In genomic region chr8:124763061-124763460, GRCm38 (mm10) we compare ENCODE assay signal across 28 mouse cellular contexts. TPM values are rescaled to one million over a fixed set of nuclear protein-coding genes. Genes with fewer than 3 reads are reported as not detected.
"Had no signal": no experiment of that assay in that cellular context is flagged by ENCODE, and none has a peak within 500 bp of the region (broad histone marks: within the 10 kb centered on the region; RNA-seq: fewer than 3 reads in every experiment).

No protein-coding gene starts in this region.

- H3K9me3 ChIP-seq: embryonic facial prominence, embryonic 10.5 days; embryonic facial prominence, embryonic 12.5 days; embryonic facial prominence, embryonic 13.5 days; embryonic facial prominence, embryonic 15.5 days; forebrain, embryonic 10.5 days; forebrain, embryonic 12.5 days; forebrain, embryonic 13.5 days; forebrain, embryonic 15.5 days had no signal

- H3K4me1 ChIP-seq: embryonic facial prominence, embryonic 12.5 days; embryonic facial prominence, embryonic 13.5 days; embryonic facial prominence, embryonic 15.5 days; forebrain, embryonic 10.5 days; forebrain, embryonic 12.5 days; forebrain, embryonic 13.5 days; forebrain, embryonic 15.5 days had no signal

- H3K27ac ChIP-seq: embryonic facial prominence, embryonic 10.5 days; embryonic facial prominence, embryonic 12.5 days; embryonic facial prominence, embryonic 13.5 days; embryonic facial prominence, embryonic 15.5 days; forebrain, embryonic 10.5 days; forebrain, embryonic 12.5 days; forebrain, embryonic 13.5 days; forebrain, embryonic 15.5 days; gastrocnemius, adult 2 months; heart, adult 2 months had no signal

- H3K4me3 ChIP-seq: embryonic facial prominence, embryonic 10.5 days; embryonic facial prominence, embryonic 12.5 days; embryonic facial prominence, embryonic 13.5 days; embryonic facial prominence, embryonic 15.5 days; erythroblast, embryonic 14.5 days; forebrain, embryonic 10.5 days; forebrain, embryonic 12.5 days; forebrain, embryonic 13.5 days; forebrain, embryonic 15.5 days; gastrocnemius, adult 2 months; heart, adult 2 months had no signal

- H3K4me2 ChIP-seq: embryonic facial prominence, embryonic 12.5 days; embryonic facial prominence, embryonic 13.5 days; embryonic facial prominence, embryonic 15.5 days; forebrain, embryonic 12.5 days; forebrain, embryonic 13.5 days; forebrain, embryonic 15.5 days had no signal

- DNase-seq: cerebellum, adult 8-10 months; cerebellum, adult 9-10 months; cerebellum, adult 9-11 months; cerebellum, postnatal 10 days; cerebellum, postnatal 14 days; cerebellum, postnatal 25 days; cerebellum, postnatal 36 days; embryo, embryonic 11 days; forebrain, postnatal 0 days; gastrocnemius, adult 2 months; gastrocnemius, postnatal 10 days; gastrocnemius, postnatal 14 days; gastrocnemius, postnatal 25 days; gastrocnemius, postnatal 36 days; heart, adult 11 months; heart, adult 18-20 months; heart, adult 2 months had no signal

- H3K36me3 ChIP-seq: embryonic facial prominence, embryonic 10.5 days; embryonic facial prominence, embryonic 12.5 days; embryonic facial prominence, embryonic 13.5 days; embryonic facial prominence, embryonic 15.5 days; forebrain, embryonic 10.5 days; forebrain, embryonic 12.5 days; forebrain, embryonic 15.5 days had no signal

- H3K9ac ChIP-seq: embryonic facial prominence, embryonic 12.5 days; embryonic facial prominence, embryonic 13.5 days; embryonic facial prominence, embryonic 15.5 days; forebrain, embryonic 12.5 days; forebrain, embryonic 13.5 days; forebrain, embryonic 15.5 days; forebrain, postnatal 0 days had no signal

- H3K27me3 ChIP-seq: embryonic facial prominence, embryonic 12.5 days; embryonic facial prominence, embryonic 13.5 days; embryonic facial prominence, embryonic 15.5 days; forebrain, embryonic 12.5 days; forebrain, embryonic 13.5 days; forebrain, embryonic 15.5 days had no signal

- ATAC-seq: forebrain, embryonic 13.5 days; forebrain, embryonic 14.5 days; forebrain, embryonic 15.5 days; forebrain, embryonic 16.5 days; forebrain, postnatal 0 days had no signal

RNA-seq across cellular contexts. Expression of gene Fam89a, which starts 11.4 kb away (rescaled TPM):
- polyA plus RNA-seq: erythroblast, embryonic 14.5 days had no signal

RNA-seq across cellular contexts. Expression of gene Trim67, which starts 29.8 kb away (rescaled TPM):
- polyA plus RNA-seq: erythroblast, embryonic 14.5 days had no signal
